Mouse (Mus musculus): ENCODE results near the gene 4930404N11Rik.

DNA sequence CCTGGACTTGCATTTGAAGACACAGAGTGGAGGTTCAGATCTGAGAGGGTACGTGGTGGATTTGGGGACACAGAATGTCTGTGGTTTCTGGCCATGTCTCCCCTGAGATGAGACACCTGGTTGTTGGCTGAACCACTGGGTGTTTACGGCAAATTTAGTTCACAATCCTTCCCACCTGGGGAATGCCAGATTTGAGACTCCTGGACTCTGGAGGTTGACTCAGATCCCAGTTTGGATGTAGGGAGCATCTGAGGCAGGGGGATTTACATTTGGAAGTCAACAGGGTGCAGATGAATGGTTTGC is 11.7 kb upstream of the 4930404N11Rik start:
- TF ChIP-seq CTCF (IDR thresholded peaks at IDR 0.05; ENCODE audit: extremely low read depth, insufficient read depth, low read length) (no peak), POLR2A (IDR thresholded peaks at IDR 0.05; ENCODE audit: extremely low read depth, insufficient read depth, low read length) (no peak)

Data from cortical plate, adult 2 months (tissue).